Mouse (Mus musculus) midbrain, embryonic 16.5 days (tissue): ENCODE measurements around the gene Cebpzos. TPM values are rescaled to one million over a fixed set of nuclear protein-coding genes. Genes with fewer than 3 reads are reported as not detected.

Experiments used
- ATAC-seq: fragments of 200-750 bp; cut with Nextera tagmentation; 2 replicates; pipeline ENCODE4 v1.8.0; 2017; ENCODE audit warnings: moderate TSS enrichment
- H3K27ac ChIP-seq: fragments of 300-500 bp; sonication (generic); 2 replicates; pipeline ENCODE4 v1.5.1; 2014; ENCODE audit warnings: mild to moderate bottlenecking, low read length, mixed read lengths
- H3K27me3 ChIP-seq: fragments of 300-500 bp; sonication (generic); 2 replicates; pipeline ENCODE4 v1.6.1; 2014; ENCODE audit warnings: low read depth, low read length, mixed read lengths; ENCODE audit not compliant: control insufficient read depth, insufficient read depth
- H3K36me3 ChIP-seq: fragments of 300-500 bp; sonication (generic); 2 replicates; pipeline ENCODE4 v1.6.1; 2014; ENCODE audit warnings: mild to moderate bottlenecking, low read length, moderate library complexity, mixed read lengths; ENCODE audit not compliant: control insufficient read depth, insufficient read depth
- H3K4me1 ChIP-seq: fragments of 300-500 bp; sonication (generic); 2 replicates; pipeline ENCODE4 v1.6.1; 2014; ENCODE audit warnings: mild to moderate bottlenecking, low read length, mixed read lengths; ENCODE audit not compliant: control insufficient read depth, insufficient read depth
- H3K4me2 ChIP-seq: fragments of 300-500 bp; sonication (generic); 2 replicates; pipeline ENCODE4 v1.6.1; 2014; ENCODE audit warnings: mild to moderate bottlenecking, low read length, mixed read lengths
- H3K4me3 ChIP-seq: fragments of 300-500 bp; sonication (generic); 2 replicates; pipeline ENCODE4 v1.5.1; 2014; ENCODE audit warnings: low read depth, mild to moderate bottlenecking, low read length, moderate library complexity, mixed read lengths
- H3K9ac ChIP-seq: fragments of 300-500 bp; sonication (generic); 2 replicates; pipeline ENCODE4 v1.6.1; 2014; ENCODE audit warnings: low read depth, low read length, mixed read lengths
- H3K9me3 ChIP-seq: fragments of 300-500 bp; sonication (generic); replicated peaks from 2 replicates; pipeline ENCODE4 v1.6.1; 2014; ENCODE audit warnings: mild to moderate bottlenecking, low read length, mixed read lengths; ENCODE audit not compliant: control insufficient read depth, poor library complexity, severe bottlenecking
- WGBS: fragments of 180-500 bp; shearing (Covaris S2); extraction: QIAGEN DNeasy Blood & Tissue Kit; methylation state at CpG from one replicate; pipeline ENCODE4 v1.1.7; 2014; 5-methylcytosine and 5-hydroxymethylcytosine counted together
- polyA plus RNA-seq: library from polyadenylated mRNA; unstranded; fragments of >200 nt; fragmentation: Nextera tagmentation; extraction: Ambion mirVana; gene quantifications from 2 replicates; pipeline ENCODE4 v1.2.1, GENCODE M21; 2015

Cebpzos gene
- polyA plus RNA-seq: 105 and 113 TPM in 2 replicates

DNA sequence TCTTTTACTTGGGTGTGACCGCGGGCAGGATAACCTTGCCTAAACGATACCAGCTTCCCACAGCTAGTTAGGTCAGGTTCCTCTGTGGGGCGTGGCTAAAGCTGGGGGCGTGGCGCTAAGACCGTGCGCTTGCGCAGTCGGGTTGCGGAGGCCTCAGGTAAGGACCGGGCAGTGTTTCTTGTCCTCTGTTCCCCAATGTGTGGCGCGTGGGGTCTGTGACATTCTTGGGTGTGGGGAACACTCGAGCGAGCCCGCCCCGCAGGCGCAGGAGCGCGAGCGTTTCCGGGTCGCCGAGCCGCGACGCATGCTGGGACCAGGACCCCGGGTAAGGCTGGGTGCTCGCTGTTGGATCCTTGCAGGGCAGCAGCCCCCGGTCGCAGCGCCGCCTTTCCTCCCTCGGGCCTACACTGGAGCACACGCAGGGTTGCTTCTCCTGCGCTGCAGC, at the start of gene Cebpzos:
Gene Cebpzos, plus strand, starts transcription at position 132 of the 445 bp plus-strand sequence.
- H3K4me3 ChIP-seq: peak within 1 kb of the TSS; percentile 75
- WGBS: 0% methylated on average over 37 of the region's 37 CpGs
- peak within 1 kb of the TSS; percentile 88 for H3K27ac ChIP-seq
- H3K4me2 ChIP-seq: peak within 1 kb of the TSS; percentile 88
- H3K9me3 ChIP-seq: no peaks in the 10 kb centered on the region
- H3K4me1 ChIP-seq: peaks cover 13% of the 10 kb centered on the region
- H3K9ac ChIP-seq: peak within 1 kb of the TSS; percentile 85
- peaks cover 10% of the 10 kb centered on the region for H3K36me3 ChIP-seq
- H3K27me3 ChIP-seq: no peaks in the 10 kb centered on the region
- ATAC-seq: peak; percentile 97

DNA sequence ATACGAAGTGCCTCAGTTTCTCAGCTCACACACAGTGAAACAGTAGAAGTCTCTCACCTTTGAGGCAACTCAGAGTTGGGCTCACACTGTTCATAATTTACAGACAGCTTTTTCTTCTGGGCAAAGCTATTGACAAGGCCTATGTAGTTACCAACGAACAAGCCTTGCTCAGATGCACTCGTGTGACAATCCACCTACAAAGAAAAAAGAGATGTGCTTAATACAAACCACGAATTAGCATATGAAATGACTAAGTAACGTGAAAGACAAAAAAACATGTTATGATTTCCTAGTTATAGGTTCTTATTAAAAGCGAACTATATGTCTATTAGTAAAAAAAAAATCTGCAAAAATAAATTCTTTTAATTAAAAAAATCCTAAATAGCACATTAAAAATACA, 42.4 kb upstream of the Cebpzos start:
- H3K27ac ChIP-seq: no peak overlapping the region
- no peaks in the 10 kb centered on the region for H3K4me1 ChIP-seq
- no peaks in the 10 kb centered on the region for H3K36me3 ChIP-seq
- no peak overlapping the region for H3K9ac ChIP-seq
- H3K4me3 ChIP-seq: no peak overlapping the region
- no peaks in the 10 kb centered on the region for H3K27me3 ChIP-seq
- H3K4me2 ChIP-seq: no peak overlapping the region
- no peaks in the 10 kb centered on the region for H3K9me3 ChIP-seq
- WGBS: 85% methylated on average over 6 of the region's 6 CpGs
- ATAC-seq: no peak

- Histone ChIP-seq H3K27ac (no peak overlapping the region), H3K9me3 (no peaks in the 10 kb centered on the region)
- WGBS: 11% methylated on average over 5 of the region's 7 CpGs
Observed at GRCm38 (mm10) chr17:78881878-78882304, 34.4 kb upstream of the Cebpzos start.

DNA sequence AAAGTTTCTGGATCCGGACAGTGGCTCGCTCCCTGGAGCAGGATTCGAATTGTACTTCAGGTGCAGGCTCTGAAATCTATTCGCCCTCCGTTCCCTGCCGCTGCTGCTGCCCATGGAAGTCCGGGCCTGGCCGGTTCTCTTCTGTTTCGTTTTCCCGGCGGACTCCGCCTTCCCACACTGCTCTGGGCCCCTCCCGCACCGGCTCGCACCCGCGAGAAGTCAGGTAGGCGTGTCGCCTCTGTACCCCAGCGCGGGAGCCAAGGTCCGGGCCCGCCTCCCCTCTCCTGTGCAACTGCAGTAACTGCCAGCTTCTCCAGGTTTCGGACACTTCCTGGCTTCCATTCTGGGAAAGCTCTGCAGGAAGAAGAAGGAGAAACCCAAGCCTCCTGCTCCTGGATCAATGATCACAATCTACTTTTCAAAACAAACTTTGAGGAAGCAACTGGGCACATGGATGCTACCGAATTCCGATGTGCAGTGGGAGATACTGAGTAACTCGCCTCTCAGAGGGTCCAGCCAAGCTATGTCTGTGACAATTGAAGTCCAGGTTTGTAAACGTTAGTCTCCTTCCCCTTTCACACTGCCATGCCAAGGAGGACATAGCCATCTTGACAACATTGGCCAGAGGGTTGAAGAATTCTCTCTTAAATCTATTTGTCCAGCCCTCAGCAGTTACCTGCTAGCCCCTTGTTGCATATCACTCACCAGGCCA, 33.7 kb upstream of the Cebpzos start, which contains the start of gene Eif2ak2:
Gene Eif2ak2, minus strand, starts transcription at position 173 of the 712 bp plus-strand sequence.
- peak within 1 kb of the TSS; percentile 81 for H3K4me2 ChIP-seq
- peak within 1 kb of the TSS; percentile 41 for H3K4me3 ChIP-seq
- H3K9ac ChIP-seq: peak within 1 kb of the TSS; percentile 51
- WGBS: 3% methylated on average over 28 of the region's 28 CpGs
- H3K4me1 ChIP-seq: peaks cover 3% of the 10 kb centered on the region; the same call in 1 of the 2 replicates
- H3K27me3 ChIP-seq: no peaks in the 10 kb centered on the region
- ATAC-seq: peak; percentile 87
- no peaks in the 10 kb centered on the region for H3K36me3 ChIP-seq
- no peak within 1 kb of the TSS for H3K27ac ChIP-seq
- no peaks in the 10 kb centered on the region for H3K9me3 ChIP-seq

More at GRCm38 (mm10) chr17:78881878-78882304, 34.4 kb upstream of the Cebpzos start:
- Histone ChIP-seq H3K9ac (peak overlapping the region; percentile 51), H3K36me3 (no peaks in the 10 kb centered on the region), H3K4me1 (peaks cover 3% of the 10 kb centered on the region; the same call in 1 of the 2 replicates), H3K27me3 (no peaks in the 10 kb centered on the region), H3K4me2 (peak overlapping the region; percentile 81), H3K4me3 (peak overlapping the region; percentile 41)
- peak; percentile 75 for ATAC-seq

- H3K27me3 ChIP-seq: no peaks in the 10 kb centered on the region
- no peak overlapping the region for H3K4me3 ChIP-seq
- no peak overlapping the region for H3K4me2 ChIP-seq
- H3K4me1 ChIP-seq: peaks cover 3% of the 10 kb centered on the region; the same call in 1 of the 2 replicates
- H3K9ac ChIP-seq: no peak overlapping the region
- H3K9me3 ChIP-seq: no peaks in the 10 kb centered on the region
- no peak overlapping the region for H3K27ac ChIP-seq
- 94% methylated on average over 4 of the region's 4 CpGs for WGBS
- no peak for ATAC-seq
- H3K36me3 ChIP-seq: no peaks in the 10 kb centered on the region
Observed at GRCm38 (mm10) chr17:78883291-78883690, 33.0 kb upstream of the Cebpzos start.

DNA sequence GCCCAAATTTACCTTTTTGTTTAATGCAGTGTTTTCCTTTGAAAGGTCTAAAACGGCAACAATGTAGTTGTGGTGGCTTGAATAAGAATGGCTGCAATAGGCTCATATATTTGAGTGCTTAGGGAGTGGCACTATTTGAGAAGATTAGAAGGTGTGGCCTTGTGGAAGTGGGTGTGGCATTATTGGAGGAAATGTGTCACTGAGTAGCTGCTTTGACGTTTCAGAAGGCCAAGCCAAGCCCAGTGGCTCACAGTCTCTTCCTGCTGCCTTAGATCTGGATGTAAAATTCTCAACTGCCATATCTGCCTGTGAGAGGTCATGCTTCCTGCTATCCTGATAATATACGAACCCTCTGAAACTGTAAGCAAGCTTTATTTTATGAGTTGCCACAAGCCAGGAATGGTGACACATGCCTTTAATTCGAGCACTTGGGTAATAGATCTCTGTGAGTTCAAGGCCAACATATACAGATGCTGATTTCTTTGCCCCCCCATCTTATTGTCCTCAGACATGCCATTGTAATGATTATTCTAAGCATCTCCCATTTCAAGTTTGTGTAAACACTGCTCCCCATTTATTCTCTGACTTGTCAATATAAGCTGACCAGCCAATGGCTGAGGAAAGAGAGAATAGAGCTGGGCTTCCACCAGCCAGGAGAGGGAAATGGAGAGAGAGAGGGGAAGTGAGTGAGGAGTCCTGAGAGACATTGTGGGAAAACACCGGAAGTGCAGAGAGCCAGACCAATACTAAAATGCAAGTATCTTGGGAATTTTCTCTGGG, 30.8 kb upstream of the Cebpzos start:
- no peak for ATAC-seq
- H3K9me3 ChIP-seq: no peaks in the 10 kb centered on the region
- no peak overlapping the region for H3K9ac ChIP-seq
- H3K4me2 ChIP-seq: no peak overlapping the region
- H3K4me3 ChIP-seq: no peak overlapping the region
- WGBS: 84% methylated on average over 5 of the region's 5 CpGs
- H3K27ac ChIP-seq: no peak overlapping the region
- H3K36me3 ChIP-seq: no peaks in the 10 kb centered on the region
- no peaks in the 10 kb centered on the region for H3K27me3 ChIP-seq
- peaks cover 3% of the 10 kb centered on the region; the same call in 1 of the 2 replicates for H3K4me1 ChIP-seq

DNA sequence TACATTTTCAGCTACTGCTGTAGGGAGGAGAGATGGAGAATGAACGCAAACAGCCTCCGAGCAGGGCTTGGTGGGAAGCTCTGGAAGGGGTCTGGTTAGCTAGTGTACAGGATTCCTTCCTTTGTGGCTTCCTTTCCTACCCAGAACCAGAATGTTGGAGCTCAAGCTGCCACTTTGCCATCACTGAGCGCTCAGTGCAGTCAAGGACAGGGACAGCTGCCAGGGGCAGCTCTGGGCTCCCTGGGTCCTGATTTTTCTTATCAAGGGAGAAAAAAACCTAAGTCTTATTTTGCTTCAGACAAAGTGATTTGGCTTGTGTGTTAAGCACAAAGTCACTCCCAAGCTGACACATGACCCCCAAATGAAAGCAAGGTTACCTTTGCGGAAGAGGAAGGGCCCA, 27.7 kb upstream of the Cebpzos start:
- Histone ChIP-seq H3K27ac (no peak overlapping the region), H3K4me3 (no peak overlapping the region), H3K9me3 (no peaks in the 10 kb centered on the region), H3K4me1 (no peaks in the 10 kb centered on the region), H3K27me3 (no peaks in the 10 kb centered on the region), H3K9ac (no peak overlapping the region), H3K4me2 (no peak overlapping the region), H3K36me3 (no peaks in the 10 kb centered on the region)
- 89% methylated on average over 4 of the region's 4 CpGs for WGBS
- ATAC-seq: no peak

- no peaks in the 10 kb centered on the region for H3K27me3 ChIP-seq
- H3K4me2 ChIP-seq: no peak overlapping the region
- ATAC-seq: no peak
- 48% methylated on average over 3 of the region's 3 CpGs for WGBS
- H3K9ac ChIP-seq: no peak overlapping the region
- no peaks in the 10 kb centered on the region for H3K36me3 ChIP-seq
- H3K9me3 ChIP-seq: no peaks in the 10 kb centered on the region
- H3K27ac ChIP-seq: no peak overlapping the region
- no peak overlapping the region for H3K4me3 ChIP-seq
- H3K4me1 ChIP-seq: no peaks in the 10 kb centered on the region
Observed at GRCm38 (mm10) chr17:78889184-78889583, 27.1 kb upstream of the Cebpzos start.

- Histone ChIP-seq H3K4me1 (no peaks in the 10 kb centered on the region), H3K4me2 (no peak overlapping the region), H3K9ac (no peak overlapping the region), H3K9me3 (no peaks in the 10 kb centered on the region), H3K4me3 (no peak overlapping the region), H3K36me3 (no peaks in the 10 kb centered on the region), H3K27ac (no peak overlapping the region), H3K27me3 (no peaks in the 10 kb centered on the region)
- no peak for ATAC-seq
- 86% methylated on average over 9 of the region's 9 CpGs for WGBS
Observed at GRCm38 (mm10) chr17:78891020-78891419, 25.3 kb upstream of the Cebpzos start.
